Mouse (Mus musculus) hindbrain, embryonic 10.5 days (tissue): ENCODE results near the gene Cmc1. TPM values are rescaled to one million over a fixed set of nuclear protein-coding genes. Genes with fewer than 3 reads are reported as not detected.

ENCODE experiments used
- DNase-seq: peaks from one replicate; pipeline ENCODE4 v3.0.0-alpha.2; 2017; ENCODE audit warnings: low spot score
- H3K27ac ChIP-seq: fragments of 300-500 bp; sonication (generic); 2 replicates; pipeline ENCODE4 v1.5.1; 2016; ENCODE audit warnings: mild to moderate bottlenecking, moderate library complexity
- H3K27me3 ChIP-seq: fragments of 300-500 bp; sonication (generic); 2 replicates; pipeline ENCODE4 v1.6.1; 2016; ENCODE audit warnings: mild to moderate bottlenecking; ENCODE audit not compliant: poor library complexity, insufficient read depth, severe bottlenecking
- H3K36me3 ChIP-seq: fragments of 300-500 bp; sonication (generic); 2 replicates; pipeline ENCODE4 v1.6.1; 2016; ENCODE audit warnings: mild to moderate bottlenecking, moderate library complexity
- H3K4me1 ChIP-seq: fragments of 300-500 bp; sonication (generic); replicated peaks from 2 replicates; pipeline ENCODE4 v1.6.1; 2016; ENCODE audit warnings: mild to moderate bottlenecking
- H3K4me3 ChIP-seq: fragments of 300-500 bp; sonication (generic); 2 replicates; pipeline ENCODE4 v1.5.1; 2016; ENCODE audit warnings: mild to moderate bottlenecking, moderate library complexity
- H3K9me3 ChIP-seq: fragments of 300-500 bp; sonication (generic); 2 replicates; pipeline ENCODE4 v1.6.1; 2016; ENCODE audit warnings: mild to moderate bottlenecking, moderate library complexity
- WGBS: fragments of 180-500 bp; shearing (Covaris S2); methylation state at CpG from one replicate; pipeline ENCODE4 v1.1.7; 2016; 5-methylcytosine and 5-hydroxymethylcytosine counted together
- polyA plus RNA-seq: library from polyadenylated mRNA; unstranded; fragments of >200 nt; fragmentation: Nextera tagmentation; extraction: Ambion mirVana; gene quantifications from 2 replicates; pipeline ENCODE4 v1.2.1, GENCODE M21; 2016

Gene Cmc1
- polyA plus RNA-seq, 1 experiment from 2014 or later, result 36.8 TPM

- no peak overlapping the region for H3K4me3 ChIP-seq
- H3K9me3 ChIP-seq, result no peaks in the 10 kb centered on the region
- no peaks in the 10 kb centered on the region for H3K36me3 ChIP-seq
- WGBS, result 94% methylated on average over 2 of the region's 2 CpGs
- no peaks in the 10 kb centered on the region for H3K27me3 ChIP-seq
- DNase-seq, result no peak
- 0 out of 2 replicates have a peak, but pooled peaks cover 3% of the 10 kb centered on the region for H3K4me1 ChIP-seq
- no peak overlapping the region for H3K27ac ChIP-seq
These were observed 48.2 kb downstream of the Cmc1 start for GRCm38 (mm10) chr9:118101802-118102201.

GRCm38 (mm10) chr9:118100484-118100883 lies 49.5 kb downstream of the Cmc1 start:
- Histone ChIP-seq H3K27me3 (no peaks in the 10 kb centered on the region), H3K9me3 (no peaks in the 10 kb centered on the region), H3K4me3 (no peak overlapping the region), H3K4me1 (0 out of 2 replicates have a peak, but pooled peaks cover 5% of the 10 kb centered on the region), H3K36me3 (no peaks in the 10 kb centered on the region), H3K27ac (no peak overlapping the region)
- no peak for DNase-seq
- 97% methylated on average over 2 of the region's 2 CpGs for WGBS

GRCm38 (mm10) chr9:118099395-118099794 lies 50.6 kb downstream of the Cmc1 start:
- H3K4me1 ChIP-seq, result 0 out of 2 replicates have a peak, but pooled peaks cover 5% of the 10 kb centered on the region
- H3K4me3 ChIP-seq, result no peak overlapping the region
- H3K9me3 ChIP-seq, result no peaks in the 10 kb centered on the region
- no peak for DNase-seq
- no peak overlapping the region for H3K27ac ChIP-seq
- no peaks in the 10 kb centered on the region for H3K36me3 ChIP-seq
- 69% methylated on average over 4 of the region's 4 CpGs for WGBS
- H3K27me3 ChIP-seq, result no peaks in the 10 kb centered on the region

- 79% methylated on average over 4 of the region's 4 CpGs for WGBS
- H3K4me1 ChIP-seq, result peaks cover 8% of the 10 kb centered on the region
- H3K27ac ChIP-seq, result no peak overlapping the region
- no peaks in the 10 kb centered on the region for H3K9me3 ChIP-seq
- H3K36me3 ChIP-seq, result no peaks in the 10 kb centered on the region
- no peak overlapping the region for H3K4me3 ChIP-seq
- DNase-seq, result no peak
- no peaks in the 10 kb centered on the region for H3K27me3 ChIP-seq
These were observed 66.1 kb downstream of the Cmc1 start for GRCm38 (mm10) chr9:118083834-118084233.

GRCm38 (mm10) chr9:118082575-118083431 lies 67.2 kb downstream of the Cmc1 start:
- H3K27me3 ChIP-seq, result no peaks in the 10 kb centered on the region
- peak overlapping the region; percentile 57 for H3K27ac ChIP-seq
- peaks cover 8% of the 10 kb centered on the region for H3K4me1 ChIP-seq
- H3K4me3 ChIP-seq, result peak overlapping the region; percentile 25
- H3K9me3 ChIP-seq, result no peaks in the 10 kb centered on the region
- 36% methylated on average over 22 of the region's 22 CpGs for WGBS
- peak; percentile 30 for DNase-seq
- H3K36me3 ChIP-seq, result no peaks in the 10 kb centered on the region

DNA sequence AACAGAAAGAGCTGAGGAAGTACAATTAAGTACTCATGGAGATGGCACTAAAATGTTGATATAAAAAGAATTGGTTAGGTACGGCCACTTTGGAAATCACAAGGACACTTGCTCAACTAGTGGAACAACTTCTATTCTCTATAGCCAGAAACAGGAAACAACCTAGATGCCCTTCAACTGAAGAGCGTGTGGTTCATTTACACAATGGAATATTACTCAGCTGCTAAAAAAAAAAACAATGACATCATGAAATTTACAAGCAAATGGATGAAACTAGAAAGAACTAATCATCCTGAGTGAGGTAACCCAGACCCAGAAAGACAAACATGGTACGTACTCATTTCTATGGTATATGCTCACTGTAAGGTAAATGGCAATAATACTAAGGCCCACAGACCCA lies 76.6 kb downstream of the Cmc1 start:
- Histone ChIP-seq H3K27me3 (no peaks in the 10 kb centered on the region), H3K4me3 (no peak overlapping the region), H3K9me3 (no peaks in the 10 kb centered on the region), H3K36me3 (peaks cover 29% of the 10 kb centered on the region), H3K27ac (no peak overlapping the region), H3K4me1 (no peaks in the 10 kb centered on the region)
- 94% methylated on average over 3 of the region's 3 CpGs for WGBS
- DNase-seq, result no peak

GRCm38 (mm10) chr9:118072101-118072500 lies 77.9 kb downstream of the Cmc1 start:
- H3K27ac ChIP-seq, result no peak overlapping the region
- H3K9me3 ChIP-seq, result no peaks in the 10 kb centered on the region
- no peaks in the 10 kb centered on the region for H3K4me1 ChIP-seq
- no peak for DNase-seq
- 91% methylated on average over 5 of the region's 5 CpGs for WGBS
- H3K36me3 ChIP-seq, result peaks cover 42% of the 10 kb centered on the region
- H3K27me3 ChIP-seq, result no peaks in the 10 kb centered on the region
- H3K4me3 ChIP-seq, result no peak overlapping the region

GRCm38 (mm10) chr9:118071337-118071736 lies 78.6 kb downstream of the Cmc1 start:
- 87% methylated on average over 3 of the region's 3 CpGs for WGBS
- Histone ChIP-seq H3K27me3 (no peaks in the 10 kb centered on the region), H3K36me3 (peaks cover 50% of the 10 kb centered on the region), H3K27ac (no peak overlapping the region), H3K9me3 (no peaks in the 10 kb centered on the region), H3K4me1 (no peaks in the 10 kb centered on the region), H3K4me3 (no peak overlapping the region)
- no peak for DNase-seq

- 94% methylated on average over 6 of the region's 6 CpGs for WGBS
- Histone ChIP-seq H3K27me3 (no peaks in the 10 kb centered on the region), H3K9me3 (no peaks in the 10 kb centered on the region), H3K27ac (no peak overlapping the region), H3K4me3 (no peak overlapping the region), H3K4me1 (no peaks in the 10 kb centered on the region), H3K36me3 (peaks cover 56% of the 10 kb centered on the region)
- DNase-seq, result no peak
These were observed 79.5 kb downstream of the Cmc1 start for GRCm38 (mm10) chr9:118070442-118070841.

DNA sequence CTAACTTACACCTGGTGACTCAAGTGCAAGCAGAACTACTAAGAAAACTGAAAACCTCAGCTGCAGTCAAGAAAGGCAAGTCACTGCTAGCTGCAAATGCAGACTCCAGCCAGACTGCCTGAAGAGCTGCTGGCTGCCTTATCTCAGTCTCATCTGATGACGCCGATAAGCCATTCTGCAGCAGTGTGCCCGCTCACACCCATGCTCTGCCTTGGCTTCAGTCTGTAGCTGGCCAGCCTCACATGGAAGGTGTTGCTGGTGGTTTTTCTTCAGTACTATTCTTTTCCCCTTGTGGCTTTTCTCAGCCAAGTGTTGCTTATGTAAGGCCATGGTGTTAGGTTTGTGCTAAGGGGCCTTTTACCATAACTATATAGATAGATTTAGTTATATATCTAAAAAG lies 90.9 kb downstream of the Cmc1 start:
- no peak overlapping the region for H3K27ac ChIP-seq
- H3K4me3 ChIP-seq, result no peak overlapping the region
- WGBS, result 90% methylated on average over 3 of the region's 3 CpGs
- H3K27me3 ChIP-seq, result no peaks in the 10 kb centered on the region
- no peaks in the 10 kb centered on the region for H3K9me3 ChIP-seq
- H3K4me1 ChIP-seq, result no peaks in the 10 kb centered on the region
- peaks cover 66% of the 10 kb centered on the region for H3K36me3 ChIP-seq
- DNase-seq, result no peak

- no peaks in the 10 kb centered on the region for H3K4me1 ChIP-seq
- no peak overlapping the region for H3K27ac ChIP-seq
- no peak overlapping the region for H3K4me3 ChIP-seq
- H3K9me3 ChIP-seq, result no peaks in the 10 kb centered on the region
- 60% methylated on average over 1 of the region's 1 CpGs for WGBS
- no peak for DNase-seq
- no peaks in the 10 kb centered on the region for H3K27me3 ChIP-seq
- peaks cover 63% of the 10 kb centered on the region for H3K36me3 ChIP-seq
These were observed 96.7 kb downstream of the Cmc1 start for GRCm38 (mm10) chr9:118053286-118053685.

DNA sequence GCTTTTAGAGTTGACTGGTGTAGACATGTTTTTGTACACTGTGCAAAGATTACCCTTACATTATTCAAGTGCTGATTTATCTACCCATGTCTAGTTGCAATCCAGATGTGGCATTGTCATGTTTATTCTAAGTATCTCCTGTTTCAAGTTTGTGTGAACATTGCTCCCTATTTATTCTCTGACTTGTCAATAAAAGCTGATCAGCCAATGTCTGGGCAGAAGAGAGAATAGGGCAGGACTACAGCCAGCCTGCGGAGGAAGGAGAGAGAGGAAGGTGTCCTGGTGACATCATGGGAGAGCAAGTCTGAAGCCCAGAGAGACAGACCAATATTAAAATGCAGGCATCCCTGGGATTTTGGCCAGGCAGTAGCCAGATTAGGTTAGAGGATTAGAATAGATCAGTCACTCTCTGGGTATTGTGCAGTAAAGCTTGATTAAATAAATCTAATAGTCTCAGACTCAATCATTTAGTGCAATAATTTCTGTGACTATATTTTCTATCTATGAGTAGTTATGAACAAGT lies 104.9 kb downstream of the Cmc1 start:
- no peaks in the 10 kb centered on the region for H3K27me3 ChIP-seq
- 73% methylated on average over 1 of the region's 1 CpGs for WGBS
- no peak for DNase-seq
- no peaks in the 10 kb centered on the region for H3K9me3 ChIP-seq
- H3K27ac ChIP-seq, result no peak overlapping the region
- no peak overlapping the region for H3K4me3 ChIP-seq
- H3K4me1 ChIP-seq, result peaks cover 15% of the 10 kb centered on the region
- peaks cover 27% of the 10 kb centered on the region for H3K36me3 ChIP-seq

- H3K4me3 ChIP-seq, result no peak overlapping the region
- WGBS, result 93% methylated on average over 3 of the region's 3 CpGs
- H3K27ac ChIP-seq, result no peak overlapping the region
- no peaks in the 10 kb centered on the region for H3K9me3 ChIP-seq
- peaks cover 15% of the 10 kb centered on the region for H3K4me1 ChIP-seq
- H3K36me3 ChIP-seq, result peaks cover 16% of the 10 kb centered on the region
- DNase-seq, result no peak
- no peaks in the 10 kb centered on the region for H3K27me3 ChIP-seq
These were observed 106.4 kb downstream of the Cmc1 start for GRCm38 (mm10) chr9:118043581-118043980.
